Mouse (Mus musculus) liver, embryonic 12.5 days (tissue): Measurements from ENCODE around the gene Cyb5r3. TPM values are rescaled to one million over a fixed set of nuclear protein-coding genes. Genes with fewer than 3 reads are reported as not detected.

Experiments used
- ATAC-seq: fragments of 200-750 bp; cut with Nextera tagmentation; 2 replicates; pipeline ENCODE4 v1.8.0; 2017; ENCODE audit warnings: moderate number of reproducible peaks, mild to moderate bottlenecking, moderate library complexity
- H3K27ac ChIP-seq: fragments of 300-500 bp; sonication (generic); 2 replicates; pipeline ENCODE4 v1.5.1; 2016; ENCODE audit warnings: mild to moderate bottlenecking
- H3K27me3 ChIP-seq: fragments of 300-500 bp; sonication (generic); replicated peaks from 2 replicates; pipeline ENCODE4 v1.6.1; 2016; ENCODE audit warnings: mild to moderate bottlenecking, moderate library complexity
- H3K36me3 ChIP-seq: fragments of 300-500 bp; sonication (generic); 2 replicates; pipeline ENCODE4 v1.6.1; 2016; ENCODE audit warnings: mild to moderate bottlenecking, moderate library complexity
- H3K4me1 ChIP-seq: fragments of 300-500 bp; sonication (generic); 2 replicates; pipeline ENCODE4 v1.6.1; 2016
- H3K4me2 ChIP-seq: fragments of 300-500 bp; sonication (generic); 2 replicates; pipeline ENCODE4 v1.6.1; 2016; ENCODE audit warnings: mild to moderate bottlenecking, moderate library complexity
- H3K4me3 ChIP-seq: fragments of 300-500 bp; sonication (generic); 2 replicates; pipeline ENCODE4 v1.5.1; 2016; ENCODE audit warnings: mild to moderate bottlenecking, moderate library complexity
- H3K9ac ChIP-seq: fragments of 300-500 bp; sonication (generic); 2 replicates; pipeline ENCODE4 v1.6.1; 2016; ENCODE audit warnings: mild to moderate bottlenecking, moderate library complexity
- H3K9me3 ChIP-seq: fragments of 300-500 bp; sonication (generic); replicated peaks from 2 replicates; pipeline ENCODE4 v1.6.1; 2016; ENCODE audit warnings: mild to moderate bottlenecking, moderate library complexity
- WGBS: fragments of 180-500 bp; shearing (Covaris S2); methylation state at CpG from one replicate; pipeline ENCODE4 v1.1.7; 2016; ENCODE audit not compliant: insufficient replicate concordance; 5-methylcytosine and 5-hydroxymethylcytosine counted together
- polyA plus RNA-seq: library from polyadenylated mRNA; unstranded; fragments of >200 nt; fragmentation: Nextera tagmentation; extraction: Ambion mirVana; gene quantifications from 2 replicates; pipeline ENCODE4 v1.2.1, GENCODE M21; 2016

Cyb5r3 gene
- 151 and 172 TPM in 2 replicates for polyA plus RNA-seq

DNA sequence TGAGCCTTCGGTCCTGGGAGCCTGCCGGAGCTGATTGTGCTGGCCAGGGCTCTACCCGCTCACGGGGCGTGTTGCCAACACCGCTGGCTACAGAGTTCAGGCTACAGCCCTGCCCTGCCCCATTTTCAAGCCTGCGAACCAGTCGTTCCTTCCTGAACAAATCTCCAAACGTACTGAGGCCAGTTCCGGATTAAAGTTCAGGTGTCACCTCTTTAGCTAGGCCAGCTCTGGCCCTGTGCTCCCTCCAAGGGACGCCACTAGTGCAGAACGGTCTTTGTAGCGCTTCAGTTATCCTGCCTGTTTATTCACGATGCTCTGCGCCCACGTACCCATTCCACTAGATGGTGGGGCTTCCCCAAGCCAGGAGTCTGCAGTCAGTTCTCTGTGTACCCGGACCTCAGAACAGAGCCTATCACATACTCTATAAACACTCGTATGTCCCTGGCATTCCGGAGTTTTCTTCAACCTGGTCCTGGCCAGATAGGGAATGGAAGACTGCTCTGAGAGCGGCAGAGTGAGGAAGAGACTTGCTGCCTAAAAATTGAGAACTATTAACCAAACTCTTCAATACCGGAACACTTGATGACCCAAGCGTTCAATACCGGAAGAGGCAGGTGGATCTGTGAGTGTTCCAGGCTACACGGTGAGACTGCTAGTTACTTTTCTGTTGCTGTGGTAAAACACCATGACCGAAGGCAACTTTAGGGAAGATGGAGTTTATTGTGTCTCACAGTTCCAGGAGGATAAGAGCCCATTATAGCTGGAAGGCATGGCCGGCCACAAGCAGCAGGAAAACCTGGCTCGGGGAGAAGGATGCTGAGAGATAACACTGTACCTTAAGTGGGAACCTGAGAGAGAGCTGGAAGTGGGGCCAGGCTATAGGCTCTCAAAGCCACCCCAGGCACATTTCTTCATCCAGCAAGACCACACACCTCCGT lies at the start of gene Cyb5r3:
TSS of gene Cyb5r3 (minus strand) at position 101 of the 938 bp plus-strand sequence.
- Histone ChIP-seq H3K27me3 (no peaks in the 10 kb centered on the region), H3K4me3 (peak within 1 kb of the TSS; percentile 94), H3K9me3 (no peaks in the 10 kb centered on the region), H3K9ac (peak within 1 kb of the TSS; percentile 97), H3K4me1 (peaks cover 68% of the 10 kb centered on the region), H3K4me2 (peak within 1 kb of the TSS; percentile 95), H3K27ac (peak within 1 kb of the TSS; percentile 95), H3K36me3 (peaks cover 14% of the 10 kb centered on the region)
- ATAC-seq = peak; percentile 43
- WGBS = 33% methylated on average over 28 of the region's 28 CpGs

- H3K4me3 ChIP-seq = no peak overlapping the region
- no peak overlapping the region for H3K9ac ChIP-seq
- H3K4me1 ChIP-seq = peaks cover 18% of the 10 kb centered on the region
- H3K4me2 ChIP-seq = no peak overlapping the region
- WGBS = 51% methylated on average over 4 of the region's 4 CpGs
- no peak overlapping the region for H3K27ac ChIP-seq
- no peaks in the 10 kb centered on the region; the same call in 1 of the 2 replicates for H3K27me3 ChIP-seq
- H3K9me3 ChIP-seq = no peaks in the 10 kb centered on the region
- H3K36me3 ChIP-seq = no peaks in the 10 kb centered on the region
- no peak for ATAC-seq
Measured at GRCm38 (mm10) chr15:83221721-83222120, 49.3 kb upstream of the Cyb5r3 start.

DNA sequence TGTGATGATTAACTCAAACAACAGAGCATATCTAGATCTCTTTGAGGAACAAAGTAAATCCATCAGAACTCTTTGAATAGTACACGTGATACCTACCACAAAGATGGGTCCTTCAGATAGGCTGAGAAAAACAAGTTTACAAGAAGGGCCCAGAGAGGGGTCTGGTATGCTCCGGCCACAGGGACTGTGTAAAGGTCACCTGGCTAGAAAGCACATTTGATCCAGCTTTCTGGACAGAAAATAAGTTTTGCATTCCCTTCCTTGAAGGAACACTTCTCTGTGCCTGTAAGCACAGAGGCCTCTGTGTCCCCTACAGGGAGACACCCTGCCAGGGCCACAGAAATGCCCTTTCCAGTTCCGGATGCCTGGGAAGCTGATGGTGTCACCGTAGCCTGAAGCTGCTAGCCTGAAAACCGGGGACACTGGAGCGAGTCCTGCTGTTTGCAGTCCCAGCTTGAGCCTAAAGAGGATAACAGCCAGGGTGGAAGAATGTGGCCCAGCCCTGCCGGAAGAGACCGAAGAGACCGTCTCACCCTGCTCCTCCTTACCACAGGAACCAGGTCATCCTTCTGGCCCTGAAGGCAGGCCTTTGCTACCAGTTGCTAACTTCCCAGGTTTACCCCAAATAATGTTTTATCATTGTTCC lies 48.1 kb upstream of the Cyb5r3 start:
- peaks cover 18% of the 10 kb centered on the region for H3K4me1 ChIP-seq
- WGBS = 57% methylated on average over 9 of the region's 9 CpGs
- H3K4me2 ChIP-seq = no peak overlapping the region
- H3K27me3 ChIP-seq = no peaks in the 10 kb centered on the region; the same call in 1 of the 2 replicates
- no peaks in the 10 kb centered on the region for H3K36me3 ChIP-seq
- no peaks in the 10 kb centered on the region for H3K9me3 ChIP-seq
- no peak overlapping the region for H3K27ac ChIP-seq
- no peak for ATAC-seq
- H3K4me3 ChIP-seq = no peak overlapping the region
- H3K9ac ChIP-seq = no peak overlapping the region

DNA sequence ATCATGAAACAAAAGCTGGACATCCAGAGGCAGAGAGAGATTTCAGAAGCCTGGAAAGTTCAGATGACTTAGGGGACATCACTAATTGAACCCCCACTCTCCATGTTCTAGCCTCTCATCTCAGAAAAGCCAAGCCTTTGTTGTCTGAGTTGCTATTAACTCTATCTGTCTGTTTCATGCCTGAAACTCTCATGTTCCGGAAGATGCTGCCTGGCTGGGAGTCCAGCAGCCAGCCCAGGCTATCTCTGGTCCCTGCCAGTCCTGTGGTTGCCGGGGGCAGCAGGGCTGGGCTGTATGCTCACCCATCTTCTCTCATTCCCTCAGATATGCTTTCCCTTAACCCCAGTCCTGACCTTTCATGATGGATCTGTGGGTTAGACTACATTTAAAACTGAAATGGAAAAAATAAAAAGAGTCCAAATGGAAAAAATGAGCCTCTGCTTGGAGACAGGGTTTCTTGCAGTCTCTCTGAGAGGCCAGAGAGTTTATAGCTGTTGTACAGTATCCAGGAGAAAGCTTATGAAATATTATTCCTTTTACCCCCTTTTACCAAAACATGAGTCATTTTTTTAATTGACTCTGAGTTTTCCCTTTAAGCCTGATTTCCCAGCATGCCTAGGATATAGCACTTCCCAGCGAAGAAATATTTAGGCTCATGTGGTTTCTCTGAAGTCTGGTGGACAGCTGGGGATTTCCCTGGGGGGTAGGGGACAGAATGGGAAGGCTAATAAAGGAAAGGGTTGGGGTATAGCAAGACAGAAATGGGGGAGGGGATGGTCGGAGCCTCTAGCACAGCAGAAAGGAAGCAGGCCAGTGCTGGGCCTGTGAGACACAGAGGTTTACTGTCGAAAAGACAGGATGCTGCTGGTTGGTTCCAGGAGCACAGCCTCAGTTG lies 43.2 kb upstream of the Cyb5r3 start:
- no peaks in the 10 kb centered on the region for H3K4me1 ChIP-seq
- H3K4me3 ChIP-seq = no peak overlapping the region
- no peaks in the 10 kb centered on the region for H3K36me3 ChIP-seq
- H3K4me2 ChIP-seq = no peak overlapping the region
- H3K27me3 ChIP-seq = peaks cover 16% of the 10 kb centered on the region
- WGBS = 39% methylated on average over 5 of the region's 5 CpGs
- ATAC-seq = no peak
- no peaks in the 10 kb centered on the region for H3K9me3 ChIP-seq
- H3K27ac ChIP-seq = no peak overlapping the region
- no peak overlapping the region for H3K9ac ChIP-seq

GRCm38 (mm10) chr15:83210229-83210628 lies 37.8 kb upstream of the Cyb5r3 start:
- Histone ChIP-seq H3K9ac (no peak overlapping the region), H3K4me1 (peaks cover 8% of the 10 kb centered on the region; the same call in 1 of the 2 replicates), H3K4me3 (no peak overlapping the region), H3K9me3 (no peaks in the 10 kb centered on the region), H3K36me3 (no peaks in the 10 kb centered on the region), H3K27ac (no peak overlapping the region), H3K27me3 (peaks cover 55% of the 10 kb centered on the region), H3K4me2 (peak overlapping the region; percentile 37)
- 19% methylated on average over 11 of the region's 11 CpGs for WGBS
- ATAC-seq = no peak

GRCm38 (mm10) chr15:83209719-83210118 lies 37.3 kb upstream of the Cyb5r3 start:
- Histone ChIP-seq H3K9ac (no peak overlapping the region), H3K27ac (no peak overlapping the region), H3K4me2 (peak overlapping the region; percentile 37), H3K4me1 (peaks cover 13% of the 10 kb centered on the region), H3K27me3 (peaks cover 55% of the 10 kb centered on the region), H3K36me3 (no peaks in the 10 kb centered on the region), H3K9me3 (no peaks in the 10 kb centered on the region), H3K4me3 (no peak overlapping the region)
- WGBS = 14% methylated on average over 10 of the region's 10 CpGs
- no peak for ATAC-seq

DNA sequence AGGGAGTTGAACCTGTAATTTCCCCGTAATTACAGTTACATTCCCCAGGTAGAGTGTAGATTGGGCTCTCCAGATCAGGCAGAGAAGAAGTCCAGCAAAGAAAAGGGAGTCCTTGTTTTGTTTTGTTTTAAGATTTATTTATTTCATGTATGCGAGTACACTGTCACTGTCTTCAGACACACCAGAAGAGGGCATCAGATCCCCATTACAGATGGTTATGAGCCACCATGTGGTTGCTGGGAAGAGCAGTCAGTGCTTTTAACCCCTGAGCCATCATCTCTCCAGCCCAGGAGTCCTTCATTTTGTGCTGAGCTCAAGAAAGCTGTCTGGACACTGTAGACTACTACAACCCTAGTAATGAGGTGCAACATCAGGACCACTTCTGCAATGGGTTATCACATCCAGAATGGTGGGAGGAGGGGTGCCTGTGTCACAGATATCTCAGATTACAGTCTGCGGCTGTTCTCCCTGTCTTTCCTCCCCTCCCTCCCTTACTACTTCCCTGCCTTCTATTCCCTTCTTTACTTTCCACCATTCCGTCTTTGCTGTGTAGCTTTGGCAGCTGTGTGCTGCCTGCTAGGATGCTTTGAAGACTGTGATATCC lies 36.8 kb upstream of the Cyb5r3 start:
- 35% methylated on average over 4 of the region's 4 CpGs for WGBS
- Histone ChIP-seq H3K27ac (no peak overlapping the region), H3K4me2 (peak overlapping the region; percentile 37; the same call in 1 of the 2 replicates), H3K9ac (no peak overlapping the region), H3K36me3 (no peaks in the 10 kb centered on the region), H3K9me3 (no peaks in the 10 kb centered on the region), H3K4me1 (peaks cover 14% of the 10 kb centered on the region), H3K27me3 (peaks cover 59% of the 10 kb centered on the region), H3K4me3 (no peak overlapping the region)
- ATAC-seq = no peak

GRCm38 (mm10) chr15:83204731-83205451 lies 32.5 kb upstream of the Cyb5r3 start:
- Histone ChIP-seq H3K9ac (no peak overlapping the region), H3K9me3 (no peaks in the 10 kb centered on the region), H3K4me2 (peak overlapping the region; percentile 49), H3K36me3 (no peaks in the 10 kb centered on the region), H3K27me3 (peaks cover 39% of the 10 kb centered on the region), H3K4me3 (no peak overlapping the region; the same call in 1 of the 2 replicates), H3K4me1 (peaks cover 19% of the 10 kb centered on the region), H3K27ac (no peak overlapping the region)
- WGBS = 27% methylated on average over 10 of the region's 10 CpGs
- peak; percentile 46; the same call in 1 of the 2 replicates for ATAC-seq

DNA sequence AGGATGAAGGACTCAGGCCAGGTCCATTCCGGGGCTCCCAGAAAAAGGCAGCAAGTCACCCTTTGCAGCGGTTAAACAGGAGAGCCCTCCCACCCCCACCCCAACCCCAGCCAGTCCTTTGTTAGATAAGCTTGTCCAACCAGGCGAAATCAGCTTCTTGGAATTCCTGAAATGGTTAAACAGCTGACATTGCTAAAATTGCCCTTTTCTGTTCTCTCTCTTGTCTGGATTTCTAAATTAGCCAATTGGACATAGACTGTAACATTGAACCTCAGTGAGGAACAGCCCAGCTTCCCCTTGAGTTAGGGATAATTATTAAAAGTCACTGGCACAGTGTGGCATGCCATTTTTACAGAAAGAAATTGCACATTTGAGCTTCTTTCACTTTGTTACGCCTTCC lies 30.0 kb upstream of the Cyb5r3 start:
- 63% methylated on average over 4 of the region's 4 CpGs for WGBS
- Histone ChIP-seq H3K4me1 (peaks cover 13% of the 10 kb centered on the region), H3K9me3 (no peaks in the 10 kb centered on the region), H3K27ac (0 out of 2 replicates have a peak overlapping the region, but pooled peaks have one; percentile 21), H3K4me2 (no peak overlapping the region), H3K4me3 (no peak overlapping the region), H3K27me3 (peaks cover 14% of the 10 kb centered on the region), H3K36me3 (no peaks in the 10 kb centered on the region), H3K9ac (no peak overlapping the region)
- ATAC-seq = no peak

GRCm38 (mm10) chr15:83193413-83193812 lies 21.0 kb upstream of the Cyb5r3 start:
- H3K36me3 ChIP-seq = no peaks in the 10 kb centered on the region
- 76% methylated on average over 4 of the region's 4 CpGs for WGBS
- ATAC-seq = no peak

More at GRCm38 (mm10) chr15:83193413-83193812, 21.0 kb upstream of the Cyb5r3 start:
- no peak overlapping the region for H3K9ac ChIP-seq
- no peaks in the 10 kb centered on the region for H3K27me3 ChIP-seq
- H3K9me3 ChIP-seq = no peaks in the 10 kb centered on the region
- no peak overlapping the region for H3K4me2 ChIP-seq
- H3K4me3 ChIP-seq = no peak overlapping the region
- H3K27ac ChIP-seq = no peak overlapping the region
- no peaks in the 10 kb centered on the region for H3K4me1 ChIP-seq
